Mouse (Mus musculus) thymus, postnatal 0 days (tissue): ENCODE results near the gene Cdk18. TPM values are rescaled to one million over a fixed set of nuclear protein-coding genes. Genes with fewer than 3 reads are reported as not detected.

Source experiments
- DNase-seq: peaks from one replicate; pipeline ENCODE4 v3.0.0-alpha.2; 2015; ENCODE audit warnings: low spot score
- polyA plus RNA-seq: library from polyadenylated mRNA; unstranded; fragments of >200 nt; fragmentation: Nextera tagmentation; extraction: Ambion mirVana; gene quantifications from 2 replicates; pipeline ENCODE4 v1.2.1, GENCODE M21; 2015

Cdk18 gene
- polyA plus RNA-seq, 1 experiment from 2014 or later: 1.9 TPM

DNA sequence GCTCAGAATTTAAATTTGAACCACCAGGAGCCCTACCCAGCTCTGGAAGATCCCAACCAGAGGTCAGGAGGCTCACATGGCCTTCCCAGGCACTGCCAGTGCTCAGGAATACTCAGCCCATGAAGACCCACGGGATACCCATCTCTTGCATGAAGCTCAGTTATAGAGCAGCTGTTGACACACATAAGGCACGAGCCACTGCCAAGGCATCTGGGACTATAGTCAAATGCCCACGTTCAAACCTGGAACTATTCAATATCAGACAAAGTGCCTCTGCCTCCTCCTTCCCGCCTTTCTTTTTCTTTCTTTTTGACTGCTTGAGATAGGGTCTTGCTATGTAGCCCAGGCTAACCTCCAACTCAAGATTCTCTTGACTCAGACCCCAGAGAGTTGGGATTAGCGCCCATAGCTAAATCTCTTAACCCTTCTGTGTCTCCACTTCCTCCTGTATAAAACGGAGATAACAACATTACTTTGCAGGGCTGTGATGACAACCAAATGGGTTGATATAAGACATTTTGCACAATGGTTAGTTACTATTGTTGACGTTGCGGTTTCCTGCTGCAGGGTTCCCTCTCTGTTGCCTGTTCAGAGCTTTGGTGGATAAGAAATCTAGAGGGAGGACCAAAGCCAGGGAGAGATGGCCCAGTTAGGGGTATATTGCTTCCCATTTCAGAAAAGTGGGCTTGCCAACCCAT lies 73.9 kb downstream of the Cdk18 start:
- no peak for DNase-seq

DNA sequence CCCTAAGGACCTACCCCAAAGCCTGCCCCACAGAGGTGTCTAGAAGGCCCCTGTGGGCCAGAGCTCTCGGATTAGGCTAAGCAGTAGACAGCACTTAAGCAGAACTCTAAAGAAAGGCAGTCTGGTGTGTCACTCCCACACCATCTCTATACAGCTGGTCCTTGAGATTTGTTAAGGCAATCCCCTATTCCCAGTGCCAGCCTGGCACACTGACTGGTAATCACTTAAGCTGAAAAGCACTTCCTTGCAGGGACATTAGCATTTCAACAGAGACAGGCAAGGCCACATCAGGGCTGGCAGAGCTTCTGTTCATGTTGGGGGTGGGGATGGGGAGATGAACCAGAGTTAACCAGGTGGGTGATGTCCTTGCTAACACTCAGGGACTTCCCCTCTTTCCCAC lies 74.5 kb downstream of the Cdk18 start:
- no peak for DNase-seq

DNA sequence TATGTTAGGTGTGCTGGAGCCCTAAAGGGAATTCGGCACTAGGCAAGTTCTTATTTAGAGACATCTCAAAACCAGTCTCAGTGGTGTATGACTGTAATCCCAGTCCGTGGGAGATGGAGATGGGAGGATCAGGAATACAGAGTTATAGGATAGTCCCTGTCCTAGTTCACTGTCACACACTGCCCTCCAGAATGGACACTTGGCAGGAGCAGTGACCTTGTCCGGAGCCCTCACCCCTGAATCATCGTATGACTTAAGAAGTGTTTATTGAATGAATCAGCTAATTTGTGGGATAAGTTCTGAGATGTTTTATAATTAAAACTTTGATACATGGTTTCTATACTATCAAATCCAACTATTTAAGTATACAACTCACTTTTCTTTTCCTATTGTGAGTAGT lies 76.4 kb downstream of the Cdk18 start:
- DNase-seq: no peak

Other genes starting within 250 kb of the Cdk18 start
- 80.4 and 102 TPM in 2 replicates for gene Nucks1, start 229.2 kb downstream of the Cdk18 start, polyA plus RNA-seq
- gene Slc45a3, start 176.7 kb downstream of the Cdk18 start, polyA plus RNA-seq: 2.7 and 3.0 TPM in 2 replicates
- gene Elk4, start 132.1 kb downstream of the Cdk18 start, polyA plus RNA-seq: 43.2 and 56.0 TPM in 2 replicates
- gene Mfsd4a, start 71.6 kb downstream of the Cdk18 start, polyA plus RNA-seq: 15.0 and 17.1 TPM in 2 replicates
- 0.23 TPM in 1 of 2 replicates, not detected in the other for gene Lemd1, start 51.7 kb upstream of the Cdk18 start, polyA plus RNA-seq
- gene AC124108.1, start 51.8 kb upstream of the Cdk18 start, polyA plus RNA-seq: not detected in 2 replicates
- gene Gm10188, start 90.1 kb upstream of the Cdk18 start, polyA plus RNA-seq: not detected in 2 replicates
- 3.6 and 4.5 TPM in 2 replicates for gene Klhdc8a, start 158.9 kb upstream of the Cdk18 start, polyA plus RNA-seq
- gene Nuak2, start 176.4 kb upstream of the Cdk18 start, polyA plus RNA-seq: 1.7 and 2.2 TPM in 2 replicates